Mouse (Mus musculus): ENCODE measurements around the gene Cbfa2t2. TPM values are rescaled to one million over a fixed set of nuclear protein-coding genes. Genes with fewer than 3 reads are reported as not detected.
"Not testable (repeated sequence)": the region's sequence is repeated elsewhere in the genome, so short reads cannot be mapped to it uniquely, and the experiment has no call there.

Gene Cbfa2t2
- polyA plus RNA-seq, 1 experiment from 2014 or later, result 37.6 TPM

DNA sequence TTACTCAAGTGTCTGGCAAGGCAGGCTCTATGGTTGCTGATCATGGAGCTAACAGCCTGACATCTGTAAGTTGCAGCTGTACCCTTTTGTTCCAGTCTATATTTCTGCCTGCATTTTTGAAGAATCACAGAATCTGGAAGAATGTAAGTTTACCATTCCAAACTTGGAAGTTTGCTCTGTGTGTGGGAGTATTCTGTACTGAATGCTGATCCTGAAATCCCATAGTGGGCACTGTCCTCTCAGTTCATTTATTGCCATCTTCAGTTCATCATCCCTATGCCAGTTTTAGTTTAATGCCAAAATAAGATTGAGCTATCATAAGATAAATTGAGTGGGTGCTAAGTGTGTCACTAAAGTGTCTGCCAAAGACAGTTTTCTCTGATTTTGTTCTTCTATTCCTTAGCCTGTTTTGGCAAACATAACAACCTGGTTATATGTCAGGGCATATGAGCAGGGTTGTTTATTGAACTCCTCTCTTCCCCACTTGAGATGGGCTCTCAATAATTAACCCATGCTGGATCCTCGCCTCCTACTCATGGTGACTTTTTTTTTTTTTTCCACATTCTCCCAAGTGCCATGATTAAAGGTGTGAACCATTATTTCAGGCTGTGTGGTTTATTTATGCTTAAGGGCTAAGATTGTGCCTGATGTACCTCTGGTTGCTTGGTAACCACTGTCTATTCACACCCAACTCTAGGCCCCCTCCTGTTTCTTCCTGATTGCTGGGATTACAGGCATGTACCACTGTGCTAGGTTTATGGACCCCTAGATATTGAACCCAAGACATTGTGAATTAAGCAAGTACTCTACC, 38.2 kb downstream of the Cbfa2t2 start:
- H3K36me3 ChIP-seq, result no peaks in the 10 kb centered on the region
- H3K9ac ChIP-seq, result no peak overlapping the region
- H3K27me3 ChIP-seq (replicated peaks), result no peaks in the 10 kb centered on the region
- 93% methylated on average over 1 of the region's 1 CpGs for WGBS
- ATAC-seq (ENCODE audit: insufficient number of reproducible peaks, low FRiP score), result no peak
- no peak overlapping the region for H3K4me2 ChIP-seq
- H3K4me1 ChIP-seq (replicated peaks), result peaks cover 13% of the 10 kb centered on the region
- no peak overlapping the region for H3K4me3 ChIP-seq
- no peak overlapping the region for H3K27ac ChIP-seq (ENCODE audit: poor library complexity, severe bottlenecking)
- H3K9me3 ChIP-seq (replicated peaks), result no peaks in the 10 kb centered on the region

DNA sequence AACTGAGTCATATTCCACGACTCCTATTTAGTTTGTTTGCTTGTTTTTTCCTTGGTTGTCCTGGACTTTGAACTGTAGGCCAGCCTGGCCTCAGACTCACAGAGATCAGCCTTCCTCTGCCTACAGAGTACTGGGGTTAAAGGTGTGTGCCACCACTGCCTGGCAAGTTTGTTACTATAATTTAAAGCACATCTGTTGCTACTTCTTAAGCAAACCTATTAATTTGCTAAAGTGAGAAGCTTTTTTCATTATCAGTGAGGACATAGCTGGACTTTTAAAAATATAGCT, 38.7 kb downstream of the Cbfa2t2 start:
- no peak overlapping the region for H3K9ac ChIP-seq
- peaks cover 13% of the 10 kb centered on the region for H3K4me1 ChIP-seq (replicated peaks)
- no peaks in the 10 kb centered on the region for H3K27me3 ChIP-seq (replicated peaks)
- no peak for ATAC-seq (ENCODE audit: insufficient number of reproducible peaks, low FRiP score)
- no peak overlapping the region for H3K27ac ChIP-seq (ENCODE audit: poor library complexity, severe bottlenecking)
- no peaks in the 10 kb centered on the region for H3K9me3 ChIP-seq (replicated peaks)
- H3K36me3 ChIP-seq, result no peaks in the 10 kb centered on the region
- WGBS, result 87% methylated on average over 1 of the region's 1 CpGs
- H3K4me2 ChIP-seq, result no peak overlapping the region
- H3K4me3 ChIP-seq, result no peak overlapping the region

GRCm38 (mm10) chr2:154475861-154476260, 39.6 kb downstream of the Cbfa2t2 start:
- H3K9me3 ChIP-seq (replicated peaks), result no peaks in the 10 kb centered on the region
- no peak overlapping the region for H3K9ac ChIP-seq
- no peak overlapping the region for H3K4me3 ChIP-seq
- H3K36me3 ChIP-seq, result no peaks in the 10 kb centered on the region
- H3K27ac ChIP-seq (ENCODE audit: poor library complexity, severe bottlenecking), result no peak overlapping the region
- no peak overlapping the region for H3K4me2 ChIP-seq
- H3K27me3 ChIP-seq (replicated peaks), result no peaks in the 10 kb centered on the region
- WGBS, result 92% methylated on average over 7 of the region's 7 CpGs
- no peak for ATAC-seq (ENCODE audit: insufficient number of reproducible peaks, low FRiP score)
- H3K4me1 ChIP-seq (replicated peaks), result peaks cover 13% of the 10 kb centered on the region

DNA sequence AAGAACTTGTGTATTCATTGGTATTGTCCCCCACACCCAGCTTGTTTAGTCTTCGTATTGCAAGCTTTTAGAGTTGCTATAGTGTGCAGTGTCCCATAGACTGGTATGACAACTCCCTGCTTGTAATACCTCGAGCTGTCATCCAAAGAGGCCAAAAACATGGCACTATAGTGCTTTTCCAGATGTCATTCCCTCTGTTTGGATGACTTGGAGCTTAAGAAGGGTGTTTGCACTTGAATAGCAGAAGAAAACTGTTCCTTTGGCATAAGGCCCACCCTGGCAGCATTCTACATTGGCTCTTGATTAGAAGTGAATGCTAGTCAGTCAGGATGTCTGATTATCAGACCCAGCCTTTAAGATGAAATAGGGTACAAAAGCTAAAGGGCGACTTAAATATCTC, 40.7 kb downstream of the Cbfa2t2 start:
- Histone ChIP-seq H3K9me3 (replicated peaks) (no peaks in the 10 kb centered on the region), H3K9ac (no peak overlapping the region), H3K36me3 (no peaks in the 10 kb centered on the region), H3K27ac (ENCODE audit: poor library complexity, severe bottlenecking) (peak overlapping the region; percentile 26; the same call in 1 of the 2 replicates), H3K4me1 (replicated peaks) (peaks cover 13% of the 10 kb centered on the region), H3K4me3 (no peak overlapping the region), H3K4me2 (no peak overlapping the region), H3K27me3 (replicated peaks) (no peaks in the 10 kb centered on the region)
- no peak for ATAC-seq (ENCODE audit: insufficient number of reproducible peaks, low FRiP score)
- WGBS, result 70% methylated on average over 3 of the region's 3 CpGs

- Histone ChIP-seq H3K27ac (ENCODE audit: poor library complexity, severe bottlenecking) (no peak overlapping the region), H3K36me3 (no peaks in the 10 kb centered on the region), H3K4me3 (no peak overlapping the region), H3K4me1 (replicated peaks) (no peaks in the 10 kb centered on the region), H3K9me3 (replicated peaks) (no peaks in the 10 kb centered on the region), H3K4me2 (no peak overlapping the region), H3K9ac (no peak overlapping the region), H3K27me3 (replicated peaks) (no peaks in the 10 kb centered on the region)
- no peak for ATAC-seq (ENCODE audit: insufficient number of reproducible peaks, low FRiP score)
Measured at GRCm38 (mm10) chr2:154491788-154492187, 55.5 kb downstream of the Cbfa2t2 start.

DNA sequence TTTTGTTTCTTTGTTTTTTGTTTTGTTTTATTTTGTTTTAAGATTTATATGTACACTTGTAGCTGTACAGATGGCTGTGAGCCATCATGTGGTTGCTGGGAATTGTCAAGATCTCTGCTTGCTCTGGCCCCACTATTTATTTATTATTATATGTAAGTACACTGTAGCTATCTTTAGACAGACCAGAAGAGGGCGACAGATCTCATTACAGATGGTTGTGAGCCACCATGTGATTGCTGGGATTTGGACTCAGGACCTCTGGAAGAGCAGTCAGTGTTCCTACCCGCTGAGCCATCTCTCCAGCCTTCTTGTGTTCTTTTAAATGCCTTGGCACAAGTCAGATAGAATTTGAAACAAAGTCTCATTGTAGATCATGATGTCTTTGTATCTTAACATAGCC, 57.3 kb downstream of the Cbfa2t2 start:
- H3K9ac ChIP-seq; H3K27me3 ChIP-seq (replicated peaks); H3K4me3 ChIP-seq; H3K36me3 ChIP-seq; H3K27ac ChIP-seq (ENCODE audit: poor library complexity, severe bottlenecking); H3K9me3 ChIP-seq (replicated peaks); ATAC-seq (ENCODE audit: insufficient number of reproducible peaks, low FRiP score); H3K4me2 ChIP-seq; H3K4me1 ChIP-seq (replicated peaks): not testable (repeated sequence)
- WGBS, result 52% methylated on average over 2 of the region's 2 CpGs

GRCm38 (mm10) chr2:154495021-154495420, 58.7 kb downstream of the Cbfa2t2 start:
- Histone ChIP-seq H3K4me1 (replicated peaks) (peaks cover 10% of the 10 kb centered on the region), H3K9ac (no peak overlapping the region), H3K27ac (ENCODE audit: poor library complexity, severe bottlenecking) (no peak overlapping the region), H3K4me3 (no peak overlapping the region), H3K36me3 (0 out of 2 replicates have a peak, but pooled peaks cover 4% of the 10 kb centered on the region), H3K9me3 (replicated peaks) (no peaks in the 10 kb centered on the region), H3K27me3 (replicated peaks) (no peaks in the 10 kb centered on the region), H3K4me2 (no peak overlapping the region)
- 90% methylated on average over 4 of the region's 4 CpGs for WGBS
- no peak for ATAC-seq (ENCODE audit: insufficient number of reproducible peaks, low FRiP score)

- WGBS, result 36% methylated on average over 5 of the region's 5 CpGs
Measured at GRCm38 (mm10) chr2:154498571-154498970, 62.3 kb downstream of the Cbfa2t2 start.

DNA sequence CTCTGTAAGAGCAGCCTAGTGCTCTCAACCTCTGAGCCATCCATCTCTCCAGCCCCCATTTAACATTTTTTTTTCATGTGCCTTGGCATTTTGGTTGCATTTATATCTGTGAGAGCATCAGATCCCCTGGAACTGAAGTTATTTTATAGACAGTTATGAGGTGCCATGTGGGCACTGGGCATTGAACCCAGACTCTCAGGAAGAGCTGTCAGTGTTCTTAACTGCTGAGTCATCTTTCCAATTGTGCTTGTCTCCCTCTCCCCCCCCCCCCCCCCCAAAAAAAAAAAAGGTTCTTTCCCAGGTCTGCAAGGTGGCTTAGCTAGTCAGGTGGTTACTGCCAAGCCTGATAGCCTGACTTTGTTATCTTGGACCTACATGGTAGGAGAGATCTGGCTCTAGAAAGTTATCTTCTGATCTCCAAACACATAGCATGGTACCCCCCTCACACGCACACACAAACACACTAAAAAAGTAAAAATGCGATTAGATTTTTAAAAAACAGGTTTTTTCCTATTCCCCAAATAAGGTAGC, 63.5 kb downstream of the Cbfa2t2 start:
- WGBS, result 86% methylated on average over 2 of the region's 2 CpGs
- no peak overlapping the region for H3K4me3 ChIP-seq
- no peak for ATAC-seq (ENCODE audit: insufficient number of reproducible peaks, low FRiP score)
- H3K9ac ChIP-seq, result no peak overlapping the region
- H3K4me2 ChIP-seq, result no peak overlapping the region
- H3K4me1 ChIP-seq (replicated peaks), result peaks cover 10% of the 10 kb centered on the region
- H3K36me3 ChIP-seq, result peaks cover 28% of the 10 kb centered on the region
- H3K27me3 ChIP-seq (replicated peaks), result no peaks in the 10 kb centered on the region
- no peak overlapping the region for H3K27ac ChIP-seq (ENCODE audit: poor library complexity, severe bottlenecking)
- H3K9me3 ChIP-seq (replicated peaks), result no peaks in the 10 kb centered on the region

More at GRCm38 (mm10) chr2:154498571-154498970, 62.3 kb downstream of the Cbfa2t2 start:
- no peak for ATAC-seq (ENCODE audit: insufficient number of reproducible peaks, low FRiP score)
- peaks cover 10% of the 10 kb centered on the region for H3K4me1 ChIP-seq (replicated peaks)
- H3K4me2 ChIP-seq, result no peak overlapping the region
- H3K27ac ChIP-seq (ENCODE audit: poor library complexity, severe bottlenecking), result no peak overlapping the region
- no peak overlapping the region for H3K9ac ChIP-seq
- no peak overlapping the region for H3K4me3 ChIP-seq
- H3K36me3 ChIP-seq, result peaks cover 20% of the 10 kb centered on the region; the same call in 1 of the 2 replicates
- no peaks in the 10 kb centered on the region for H3K27me3 ChIP-seq (replicated peaks)
- H3K9me3 ChIP-seq (replicated peaks), result no peaks in the 10 kb centered on the region

- H3K4me1 ChIP-seq (replicated peaks), result peaks cover 10% of the 10 kb centered on the region
- H3K36me3 ChIP-seq, result peaks cover 34% of the 10 kb centered on the region
- no peak overlapping the region for H3K4me3 ChIP-seq
- 90% methylated on average over 3 of the region's 3 CpGs for WGBS
- no peak overlapping the region for H3K9ac ChIP-seq
- ATAC-seq (ENCODE audit: insufficient number of reproducible peaks, low FRiP score), result no peak
- no peaks in the 10 kb centered on the region for H3K9me3 ChIP-seq (replicated peaks)
- H3K27ac ChIP-seq (ENCODE audit: poor library complexity, severe bottlenecking), result no peak overlapping the region
- H3K4me2 ChIP-seq, result no peak overlapping the region
- H3K27me3 ChIP-seq (replicated peaks), result no peaks in the 10 kb centered on the region
Measured at GRCm38 (mm10) chr2:154500758-154501157, 64.5 kb downstream of the Cbfa2t2 start.

DNA sequence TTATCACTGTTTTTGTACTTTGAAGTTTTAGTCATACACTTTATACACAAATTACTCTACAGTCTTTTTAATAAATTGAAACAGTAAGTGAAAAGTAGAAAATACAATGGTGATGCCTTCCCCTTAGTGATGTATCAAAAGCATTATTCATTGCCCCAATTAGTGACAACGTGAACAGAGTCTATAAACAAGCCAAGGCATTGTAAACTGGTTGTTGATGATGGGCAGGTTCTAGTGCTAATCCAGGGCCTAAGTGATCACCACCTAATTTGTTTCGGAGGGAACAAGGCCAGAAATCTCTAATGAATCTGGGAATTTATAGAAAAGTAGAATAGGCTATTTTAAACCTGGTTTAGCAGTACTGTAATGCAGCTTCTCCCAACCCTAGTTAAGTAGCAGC, 70.8 kb downstream of the Cbfa2t2 start:
- Histone ChIP-seq H3K27ac (ENCODE audit: poor library complexity, severe bottlenecking) (no peak overlapping the region), H3K9ac (no peak overlapping the region), H3K36me3 (peaks cover 65% of the 10 kb centered on the region), H3K4me3 (no peak overlapping the region), H3K4me2 (no peak overlapping the region), H3K9me3 (replicated peaks) (no peaks in the 10 kb centered on the region), H3K27me3 (replicated peaks) (no peaks in the 10 kb centered on the region), H3K4me1 (replicated peaks) (peaks cover 7% of the 10 kb centered on the region)
- WGBS, result 92% methylated on average over 2 of the region's 2 CpGs
- no peak for ATAC-seq (ENCODE audit: insufficient number of reproducible peaks, low FRiP score)
